Mouse (Mus musculus): Measurements from ENCODE around the gene Pigs. TPM values are rescaled to one million over a fixed set of nuclear protein-coding genes. Genes with fewer than 3 reads are reported as not detected.

Gene Pigs
- total RNA-seq, 2 experiments from 2014 or later = 72.3 to 76.6 TPM

DNA sequence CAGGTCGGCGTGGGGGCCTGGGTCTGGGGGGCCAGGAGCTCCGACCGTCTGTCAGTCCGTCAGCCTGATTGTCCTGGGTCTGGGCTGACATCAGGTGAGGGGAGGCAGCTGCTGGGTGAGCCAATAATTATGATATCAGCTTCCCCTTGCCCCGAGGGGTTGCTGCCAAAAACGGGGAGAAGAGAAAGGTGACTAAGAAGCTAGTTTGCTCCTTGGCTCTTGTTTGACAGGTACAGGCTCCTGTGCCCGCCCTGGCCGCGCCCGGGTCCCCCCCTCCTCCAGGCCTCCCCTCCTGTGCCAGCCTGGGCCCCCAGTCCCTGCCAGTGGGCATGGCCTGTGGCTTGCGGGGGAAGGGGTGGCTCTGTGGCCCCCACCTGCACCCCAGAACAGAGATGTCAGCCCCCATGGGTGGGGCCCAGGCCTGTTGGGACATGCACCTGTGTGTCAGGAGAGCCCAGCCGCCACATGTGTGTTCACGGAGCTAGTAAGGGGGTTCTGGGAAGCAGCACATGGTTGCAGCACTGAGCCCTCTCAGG is 58.4 kb downstream of the Pigs start, which contains the start of gene Foxn1:
TSS of gene Foxn1 (minus strand) at position 51 of the 536 bp plus-strand sequence.
- no peak for DNase-seq (ENCODE audit: extremely low spot score in 1 of 2, low spot score in 2 of 2)
- intact Hi-C loops (cut with DNase I) = no loop called here

Other genes starting within 250 kb of the Pigs start
- 10 to 100 TPM; 16.7 to 18.5 TPM for gene Eral1, start 248.0 kb upstream of the Pigs start, total RNA-seq (2021)
- 10 to 100 TPM; 26.1 to 26.6 TPM for gene Fam222b, start 233.8 kb upstream of the Pigs start, total RNA-seq (2021)
- gene Traf4, start 162.8 kb upstream of the Pigs start, total RNA-seq (2021) = 10 to 100 TPM; 31.0 to 32.6 TPM
- 1 to 10 TPM; 4.8 to 5.8 TPM for gene Nek8, start 151.7 kb upstream of the Pigs start, total RNA-seq (2021)
- 10 to 100 TPM; 23.8 to 27.9 TPM for gene Tlcd1, start 151.7 kb upstream of the Pigs start, total RNA-seq (2021)
- 100 to 1,000 TPM; 802 to 805 TPM for gene Rpl23a, start 144.8 kb upstream of the Pigs start, total RNA-seq (2021)
- 10 to 100 TPM; 37.0 to 39.8 TPM for gene Rab34, start 140.0 kb upstream of the Pigs start, total RNA-seq (2021)
- gene Proca1, start 135.0 kb upstream of the Pigs start, total RNA-seq (2021) = 1 to 10 TPM; 3.6 to 4.7 TPM
- 10 to 100 TPM; 60.5 to 65.2 TPM for gene Sdf2, start 82.7 kb upstream of the Pigs start, total RNA-seq (2021)
- gene Supt6, start 82.4 kb upstream of the Pigs start, total RNA-seq (2021) = 10 to 100 TPM; 86.3 to 87.6 TPM
- 100 to 1,000 TPM; 161 to 169 TPM for gene 2610507B11Rik, start 66.7 kb upstream of the Pigs start, total RNA-seq (2021)
- gene BC030499, start 37.6 kb upstream of the Pigs start, total RNA-seq (2021) = 1 to 10 TPM; 1.6 TPM
- gene Spag5, start 26.9 kb upstream of the Pigs start, total RNA-seq (2021) = 1 to 10 TPM; 3.1 to 3.9 TPM
- gene Aldoc, start 5.4 kb upstream of the Pigs start, total RNA-seq (2021) = 100 to 1,000 TPM; 291 to 324 TPM
- gene Unc119, start 15.1 kb downstream of the Pigs start, total RNA-seq (2021) = 10 to 100 TPM; 34.6 to 35.8 TPM
- not detected for gene Foxn1, start 58.1 kb downstream of the Pigs start, total RNA-seq (2021)
- gene Slc13a2, start 93.8 kb downstream of the Pigs start, total RNA-seq (2021) = not detected
- 1 to 10 TPM; 8.7 to 9.6 TPM for gene Slc46a1, start 137.3 kb downstream of the Pigs start, total RNA-seq (2021)
- gene Sarm1, start 169.3 kb downstream of the Pigs start, total RNA-seq (2021) = 10 to 100 TPM; 51.2 to 59.2 TPM
- 10 to 100 TPM; 74.5 to 75.4 TPM for gene Vtn, start 170.7 kb downstream of the Pigs start, total RNA-seq (2021)
- 1 to 10 TPM in 1 of 2 experiments, under 1 TPM in 1; 0.61 to 1.1 TPM for gene Sebox, start 175.0 kb downstream of the Pigs start, total RNA-seq (2021)
- 10 to 100 TPM; 37.2 to 38.7 TPM for gene Tmem199, start 183.8 kb downstream of the Pigs start, total RNA-seq (2021)
- gene Poldip2, start 183.8 kb downstream of the Pigs start, total RNA-seq (2021) = 100 to 1,000 TPM; 117 to 119 TPM
- gene Tnfaip1, start 207.9 kb downstream of the Pigs start, total RNA-seq (2021) = 10 to 100 TPM; 49.3 to 51.2 TPM
- 10 to 100 TPM; 70.5 to 76.7 TPM for gene Ift20, start 207.9 kb downstream of the Pigs start, total RNA-seq (2021)
- 10 to 100 TPM; 26.2 to 28.8 TPM for gene Tmem97, start 222.4 kb downstream of the Pigs start, total RNA-seq (2021)

All from left cerebral cortex, postnatal 10 days (tissue).